Mouse (Mus musculus): ENCODE results near the gene Hsbp1.

Hsbp1 gene

GRCm38 (mm10) chr8:119386988-119387387 is 42.7 kb downstream of the Hsbp1 start:
- DNase-seq, result no peak

GRCm38 (mm10) chr8:119394097-119394496 is 49.8 kb downstream of the Hsbp1 start:
- DNase-seq, result no peak

GRCm38 (mm10) chr8:119394524-119395026 is 50.3 kb downstream of the Hsbp1 start, which contains the start of gene Mlycd:
Mlycd (plus strand) TSS chr8:119394878.
- DNase-seq, result peak; percentile 88 to 89

GRCm38 (mm10) chr8:119395072-119395950 is 51.0 kb downstream of the Hsbp1 start:
- DNase-seq, result no peak
